Mouse (Mus musculus): ENCODE results near the gene Peak1. TPM values are rescaled to one million over a fixed set of nuclear protein-coding genes. Genes with fewer than 3 reads are reported as not detected.
A peak's percentile ranks its signal among the peaks of the same experiment; 100 is the strongest.

Gene Peak1
- total and polyA plus RNA-seq, 3 experiments, result 2.8 to 11.7 TPM; not detected in 1

- TF ChIP-seq POLR2A (IDR thresholded peaks at IDR 0.05; ENCODE audit: control insufficient read depth in 1 of 2, insufficient read depth in 1 of 2, low read depth in 1 of 2, low read length in 2 of 2, poor library complexity in 1 of 2), result no peak
- TF ChIP-seq USF2 (IDR thresholded peaks at IDR 0.05; ENCODE audit: borderline replicate concordance in 1 of 2, insufficient read depth in 1 of 2, low read depth in 1 of 2, low read length in 2 of 2), result no peak
- no peak for TF ChIP-seq TAL1 (IDR thresholded peaks at IDR 0.05; ENCODE audit: low read length)
- TF ChIP-seq USF1 (IDR thresholded peaks at IDR 0.05; ENCODE audit: low read depth, low read length), result no peak
- TF ChIP-seq RCOR1 (IDR thresholded peaks at IDR 0.05; ENCODE audit: low read depth, low read length), result no peak
- TF ChIP-seq UBTF (IDR thresholded peaks at IDR 0.05; ENCODE audit: borderline replicate concordance, insufficient read depth, low read depth, low read length), result no peak
- Histone ChIP-seq H3K4me1 (ENCODE audit: control insufficient read depth in 1 of 2, insufficient read depth in 2 of 2, low read length in 2 of 2) (peaks cover 7 to 12% of the 10 kb centered on the region in 2 experiments; a peak in 3 of 4 replicates), H3K9ac (ENCODE audit: control insufficient read depth, low read depth, low read length, poor library complexity, severe bottlenecking) (no peak overlapping the region), H3K27me3 (ENCODE audit: control insufficient read depth in 1 of 2, insufficient read depth in 2 of 2, low read length in 2 of 2) (no peaks in the 10 kb centered on the region), H3K4me3 (ENCODE audit: control insufficient read depth in 1 of 2, insufficient read depth in 1 of 2, low read depth in 2 of 2, low read length in 2 of 2) (no peak overlapping the region), H3K36me3 (ENCODE audit: control insufficient read depth in 1 of 2, insufficient read depth in 2 of 2, low read length in 2 of 2) (peaks cover 0 to 17% of the 10 kb centered on the region in 2 experiments; a peak in 2 of 4 replicates), H3K27ac (ENCODE audit: control insufficient read depth, low read depth, low read length) (no peak overlapping the region), H3K9me3 (replicated peaks; ENCODE audit: insufficient read depth, low read length) (no peaks in the 10 kb centered on the region), H3K79me2 (ENCODE audit: control insufficient read depth, insufficient read depth, low read length, poor library complexity) (no peaks in the 10 kb centered on the region)
- peak; percentile 30 for DNase-seq (ENCODE audit: low read depth, low spot score)
These were observed 157.3 kb downstream of the Peak1 start for GRCm38 (mm10) chr9:56260495-56261136.

- H3K79me2 ChIP-seq (ENCODE audit: control insufficient read depth, insufficient read depth, low read length, poor library complexity), result no peaks in the 10 kb centered on the region
- H3K9ac ChIP-seq (ENCODE audit: control insufficient read depth, low read depth, low read length, poor library complexity, severe bottlenecking), result no peak overlapping the region
- DNase-seq (ENCODE audit: low read depth, low spot score), result no peak
- H3K27me3 ChIP-seq (ENCODE audit: control insufficient read depth in 1 of 2, insufficient read depth in 2 of 2, low read length in 2 of 2), result no peaks in the 10 kb centered on the region
- peaks cover 0 to 17% of the 10 kb centered on the region in 2 experiments; a peak in 2 of 4 replicates for H3K36me3 ChIP-seq (ENCODE audit: control insufficient read depth in 1 of 2, insufficient read depth in 2 of 2, low read length in 2 of 2)
- H3K27ac ChIP-seq (ENCODE audit: control insufficient read depth, low read depth, low read length), result no peak overlapping the region
- TF ChIP-seq MXI1 (IDR thresholded peaks at IDR 0.05; ENCODE audit: low read depth, low read length) (no peak), MAFK (IDR thresholded peaks at IDR 0.05; ENCODE audit: borderline replicate concordance, low read depth, low read length) (no peak), RAD21 (IDR thresholded peaks at IDR 0.05; ENCODE audit: low read depth, low read length) (no peak), KAT2A (conservative IDR thresholded peaks at IDR 0.05; ENCODE audit: low read depth, low read length) (no peak), TCF12 (IDR thresholded peaks at IDR 0.05; ENCODE audit: low read depth, low read length) (no peak), ELF1 (IDR thresholded peaks at IDR 0.05; ENCODE audit: low read depth, low read length) (no peak), TAL1 (IDR thresholded peaks at IDR 0.05; ENCODE audit: low read length) (no peak), CHD1 (IDR thresholded peaks at IDR 0.05; ENCODE audit: low read depth, low read length) (no peak), ZKSCAN1 (IDR thresholded peaks at IDR 0.05; ENCODE audit: low read depth, low read length) (no peak), ZMIZ1 (IDR thresholded peaks at IDR 0.05; ENCODE audit: low read depth, low read length) (no peak), RCOR1 (IDR thresholded peaks at IDR 0.05; ENCODE audit: low read depth, low read length) (no peak), POLR2AphosphoS2 (IDR thresholded peaks at IDR 0.05; ENCODE audit: low read length) (no peak), JUND (IDR thresholded peaks at IDR 0.05; ENCODE audit: low read depth, low read length) (no peak), MYC (IDR thresholded peaks at IDR 0.05; ENCODE audit: low read depth, low read length) (no peak)
- no peak overlapping the region for H3K4me3 ChIP-seq (ENCODE audit: control insufficient read depth in 1 of 2, insufficient read depth in 1 of 2, low read depth in 2 of 2, low read length in 2 of 2)
- H3K4me1 ChIP-seq (ENCODE audit: control insufficient read depth in 1 of 2, insufficient read depth in 2 of 2, low read length in 2 of 2), result peaks cover 7 to 11% of the 10 kb centered on the region in 2 experiments; a peak in 3 of 4 replicates
- H3K9me3 ChIP-seq (replicated peaks; ENCODE audit: insufficient read depth, low read length), result no peaks in the 10 kb centered on the region
These were observed 157.9 kb downstream of the Peak1 start for GRCm38 (mm10) chr9:56259790-56260494.

Measured in MEL (cell line).